Mouse (Mus musculus) naive thymus-derived CD4-positive, alpha-beta T cell, adult 5 months (primary cell): ENCODE results near the gene Stambp. TPM values are rescaled to one million over a fixed set of nuclear protein-coding genes. Genes with fewer than 3 reads are reported as not detected.

Experiments used
- polyA plus RNA-seq: library from polyadenylated mRNA; unstranded; fragments of 100-300 nt; shearing (Covaris generic); gene quantifications from one replicate; pipeline ENCODE4 v1.2.1, GENCODE M21; 2017

The Stambp gene
- polyA plus RNA-seq, result 20.2 TPM

GRCm38 (mm10) chr6:83572671-83573070 is at the start of gene Stambp:
Gene Stambp (minus strand): TSS chr6:83572729.

GRCm38 (mm10) chr6:83536028-83536794 is 36.3 kb downstream of the Stambp start, which contains the start of gene Actg2:
Gene Actg2 (minus strand): TSS chr6:83536265.

DNA sequence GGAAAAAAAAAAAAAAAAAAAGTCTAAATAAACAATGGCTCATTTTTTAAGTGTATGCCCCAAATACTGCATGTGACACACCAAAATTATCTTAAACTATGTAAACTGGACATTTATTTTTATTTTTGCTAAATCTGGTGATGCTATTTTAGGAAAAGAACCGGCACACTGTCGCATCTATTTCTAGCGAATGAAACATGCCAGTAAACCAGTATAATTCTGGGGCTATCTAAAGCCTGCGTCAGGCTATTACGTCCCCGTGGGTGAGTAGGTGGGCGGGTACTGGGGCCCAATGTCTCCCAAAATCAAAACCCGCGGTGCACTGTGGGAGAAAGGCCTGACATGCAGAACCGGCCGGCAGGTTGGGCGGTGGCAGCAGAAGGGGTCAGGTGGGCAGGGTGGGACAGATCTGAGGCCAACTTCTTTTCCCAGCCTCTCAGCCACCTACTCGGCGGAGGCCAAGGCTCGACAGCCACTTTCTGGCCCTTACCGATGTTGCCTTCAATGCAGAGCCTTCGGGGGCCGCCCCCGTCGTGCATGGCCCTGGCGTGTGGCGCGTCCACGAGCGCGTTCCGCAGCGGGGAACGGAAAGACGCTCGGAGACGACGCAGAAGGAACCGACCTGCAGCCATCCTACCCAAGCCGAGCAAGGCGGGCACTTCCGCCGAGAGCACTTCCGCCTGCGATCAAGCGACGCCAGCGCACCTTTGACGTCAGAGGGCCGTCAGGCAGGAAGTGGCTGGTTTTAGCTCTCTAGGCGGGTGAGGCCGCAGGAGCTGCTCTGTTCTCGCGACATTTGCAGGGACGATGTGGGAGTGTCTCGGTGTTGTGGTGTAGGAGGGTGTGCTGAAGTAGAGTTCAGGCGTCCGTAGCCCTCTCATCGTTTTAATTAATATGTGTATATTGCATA is 66.0 kb downstream of the Stambp start, which contains the start of gene Dguok:
Gene Dguok (minus strand): TSS at position 712 of the 910 bp plus-strand sequence.

Other genes with a start within 250 kb of the Stambp start
- gene Mthfd2, start 246.8 kb downstream of the Stambp start, polyA plus RNA-seq, result 63.8 TPM
- gene Mob1a, start 246.7 kb downstream of the Stambp start, polyA plus RNA-seq, result 155 TPM
- gene Bola3, start 223.6 kb downstream of the Stambp start, polyA plus RNA-seq, result 58.7 TPM
- 84.4 TPM for gene Tet3, start 113.6 kb downstream of the Stambp start, polyA plus RNA-seq
- gene Dguok, start 65.8 kb downstream of the Stambp start, polyA plus RNA-seq, result 79.6 TPM
- not detected for gene Actg2, start 36.5 kb downstream of the Stambp start, polyA plus RNA-seq
- gene Clec4f, start 83.5 kb upstream of the Stambp start, polyA plus RNA-seq, result not detected
- not detected for gene Cd207, start 105.1 kb upstream of the Stambp start, polyA plus RNA-seq
- not detected for gene Vax2, start 138.5 kb upstream of the Stambp start, polyA plus RNA-seq
- not detected for gene Atp6v1b1, start 170.3 kb upstream of the Stambp start, polyA plus RNA-seq
- not detected for gene Ankrd53, start 189.9 kb upstream of the Stambp start, polyA plus RNA-seq
- 83.4 TPM for gene Tex261, start 203.1 kb upstream of the Stambp start, polyA plus RNA-seq
- 11.8 TPM for gene Nagk, start 222.3 kb upstream of the Stambp start, polyA plus RNA-seq